Mouse (Mus musculus) C2C12 (cell line): ENCODE results near the gene Olfr944. TPM values are rescaled to one million over a fixed set of nuclear protein-coding genes. Genes with fewer than 3 reads are reported as not detected.

Experiments used
- H3K27me3 ChIP-seq: one replicate; pipeline ENCODE4 v1.6.1; 2011; ENCODE audit not compliant: control insufficient read depth, insufficient read depth, insufficient read length
- H3K36me3 ChIP-seq: one replicate; pipeline ENCODE4 v1.6.1; 2011; ENCODE audit not compliant: control insufficient read depth, insufficient read depth
- H3K4me3 ChIP-seq: one replicate; pipeline ENCODE4 v1.5.1; 2011; ENCODE audit warnings: mild to moderate bottlenecking, control low read depth; ENCODE audit not compliant: poor library complexity, insufficient read depth, severe bottlenecking
- H3K79me2 ChIP-seq: one replicate; pipeline ENCODE4 v1.6.1; 2011; ENCODE audit not compliant: control insufficient read depth, insufficient read depth
- H3K79me3 ChIP-seq: one replicate; pipeline ENCODE4 v1.6.1; 2011; ENCODE audit warnings: low read depth, control low read depth
- H3ac ChIP-seq: one replicate; pipeline ENCODE3; 2011; ENCODE audit warnings: low read depth; ENCODE audit not compliant: control insufficient read depth, insufficient read length
- CEBPB ChIP-seq: IDR thresholded peaks from one replicate; pipeline ENCODE4 v1.6.1; 2011; ENCODE audit warnings: low read depth, mild to moderate bottlenecking, control low read depth, moderate library complexity
- CTCF ChIP-seq: IDR thresholded peaks from one replicate; pipeline ENCODE4 v1.5.1; 2011; ENCODE audit not compliant: control insufficient read depth, insufficient read depth, insufficient read length
- FOSL1 ChIP-seq: IDR thresholded peaks from one replicate; pipeline ENCODE4 v1.8.0; 2011; ENCODE audit warnings: mild to moderate bottlenecking, low read length; ENCODE audit not compliant: poor library complexity, insufficient read depth, severe bottlenecking
- MAX ChIP-seq: IDR thresholded peaks from one replicate; pipeline ENCODE4 v1.6.1; 2011; ENCODE audit warnings: mild to moderate bottlenecking, control low read depth
- MYOD1 ChIP-seq: IDR thresholded peaks from one replicate; pipeline ENCODE4 v1.6.1; 2011; ENCODE audit warnings: low read depth; ENCODE audit not compliant: control insufficient read depth, insufficient read length
- MYOG ChIP-seq: IDR thresholded peaks from one replicate; pipeline ENCODE4 v1.6.1; 2011; ENCODE audit not compliant: control insufficient read depth, insufficient read length; ENCODE audit errors: extremely low read depth
- USF1 ChIP-seq: IDR thresholded peaks from one replicate; pipeline ENCODE4 v1.6.1; 2011; ENCODE audit warnings: low read depth, mild to moderate bottlenecking, control low read depth, moderate library complexity
- long read RNA-seq, 2 experiments: library from polyadenylated mRNA; unstranded; transcript quantifications; one replicate each; pipeline ENCODE4 v2.0.0; 2019 to 2020
- polyA plus RNA-seq: library from polyadenylated mRNA; unstranded; fragments of >200 nt; fragmentation: generic; extraction: Trizol; gene quantifications from one replicate; pipeline ENCODE4 v1.2.1, GENCODE M21; 2012; ENCODE audit warnings: missing spikeins

The Olfr944 gene
- not detected for polyA plus RNA-seq
- long read RNA-seq, experiment 1 = 0 reads
- long read RNA-seq, experiment 2 = 0 reads

- Histone ChIP-seq H3K36me3 (no peaks in the 10 kb centered on the region), H3ac (no peak within 1 kb of the TSS), H3K4me3 (no peak within 1 kb of the TSS), H3K27me3 (no peaks in the 10 kb centered on the region), H3K79me3 (no peaks in the 10 kb centered on the region), H3K79me2 (no peaks in the 10 kb centered on the region)
- TF ChIP-seq MYOG = no peak
- TF ChIP-seq MAX = no peak
- no peak for TF ChIP-seq CEBPB
- no peak for TF ChIP-seq FOSL1
- no peak for TF ChIP-seq USF1
- TF ChIP-seq CTCF = no peak
- no peak for TF ChIP-seq MYOD1
Measured at GRCm38 (mm10) chr9:39201620-39202019, at the start of gene Olfr944. Gene Olfr944 (plus strand): TSS chr9:39201920.

GRCm38 (mm10) chr9:39152401-39152800, 49.3 kb upstream of the Olfr944 start:
- H3K79me2 ChIP-seq = no peaks in the 10 kb centered on the region
- H3K27me3 ChIP-seq = no peaks in the 10 kb centered on the region
- H3ac ChIP-seq = no peak overlapping the region
- TF ChIP-seq MYOD1 (no peak), USF1 (no peak), MYOG (no peak), CEBPB (no peak), MAX (no peak), FOSL1 (no peak), CTCF (no peak)
- H3K36me3 ChIP-seq = no peaks in the 10 kb centered on the region
- no peak overlapping the region for H3K4me3 ChIP-seq
- H3K79me3 ChIP-seq = no peaks in the 10 kb centered on the region

- Histone ChIP-seq H3K36me3 (no peaks in the 10 kb centered on the region), H3K27me3 (no peaks in the 10 kb centered on the region), H3K79me3 (no peaks in the 10 kb centered on the region), H3K79me2 (no peaks in the 10 kb centered on the region), H3ac (no peak within 1 kb of the TSS), H3K4me3 (no peak within 1 kb of the TSS)
- no peak for TF ChIP-seq CTCF
- TF ChIP-seq FOSL1 = no peak
- TF ChIP-seq USF1 = no peak
- no peak for TF ChIP-seq MYOD1
- TF ChIP-seq CEBPB = no peak
- no peak for TF ChIP-seq MYOG
- no peak for TF ChIP-seq MAX
Measured at GRCm38 (mm10) chr9:39166004-39166403, 35.7 kb upstream of the Olfr944 start, which contains the start of gene Olfr943. Gene Olfr943 (plus strand): TSS chr9:39166304.

GRCm38 (mm10) chr9:39249894-39250293, 48.2 kb downstream of the Olfr944 start, which contains the start of gene Olfr1537:
Gene Olfr1537 (minus strand): TSS chr9:39249994.
- H3K79me2 ChIP-seq = no peaks in the 10 kb centered on the region
- no peak for TF ChIP-seq USF1
- TF ChIP-seq MAX = no peak
- TF ChIP-seq CEBPB = no peak
- TF ChIP-seq MYOD1 = no peak
- no peak for TF ChIP-seq MYOG
- TF ChIP-seq CTCF = no peak
- TF ChIP-seq FOSL1 = no peak
- no peak within 1 kb of the TSS for H3K4me3 ChIP-seq
- H3K27me3 ChIP-seq = no peaks in the 10 kb centered on the region
- H3ac ChIP-seq = no peak within 1 kb of the TSS
- H3K36me3 ChIP-seq = no peaks in the 10 kb centered on the region
- no peaks in the 10 kb centered on the region for H3K79me3 ChIP-seq

Other genes with a start within 250 kb of the Olfr944 start
- not detected for gene Olfr933, start 229.6 kb upstream of the Olfr944 start, polyA plus RNA-seq
- not detected for gene Olfr934, start 213.6 kb upstream of the Olfr944 start, polyA plus RNA-seq
- gene Olfr935, start 202.2 kb upstream of the Olfr944 start, polyA plus RNA-seq = not detected
- gene Olfr146, start 178.5 kb upstream of the Olfr944 start, polyA plus RNA-seq = not detected
- gene Olfr937, start 137.0 kb upstream of the Olfr944 start, polyA plus RNA-seq = not detected
- gene Olfr938, start 123.0 kb upstream of the Olfr944 start, polyA plus RNA-seq = not detected
- not detected for gene Olfr27, start 73.8 kb upstream of the Olfr944 start, polyA plus RNA-seq
- gene Olfr943, start 35.6 kb upstream of the Olfr944 start, polyA plus RNA-seq = not detected
- not detected for gene Olfr1537, start 48.1 kb downstream of the Olfr944 start, polyA plus RNA-seq
- gene Olfr945, start 74.9 kb downstream of the Olfr944 start, polyA plus RNA-seq = not detected
- not detected for gene Olfr948, start 124.1 kb downstream of the Olfr944 start, polyA plus RNA-seq
- gene Olfr951, start 185.5 kb downstream of the Olfr944 start, polyA plus RNA-seq = not detected
- not detected for gene Olfr952, start 225.2 kb downstream of the Olfr944 start, polyA plus RNA-seq